11 mouse cellular contexts compared by ENCODE assay signal in genomic region chrX:159963925-159964324, GRCm38 (mm10). TPM values are rescaled to one million over a fixed set of nuclear protein-coding genes. Genes with fewer than 3 reads are reported as not detected.
A peak's percentile ranks its signal among the peaks of the same experiment; 100 is the strongest.
DNase-seq lines count a peak whose midpoint lies in the region; ATAC-seq and TF ChIP-seq lines count a peak whose summit lies in the region.
"Had no signal": no experiment of that assay in that cellular context is flagged by ENCODE, and none has a peak within 500 bp of the region (broad histone marks: within the 10 kb centered on the region; RNA-seq: fewer than 3 reads in every experiment).

No protein-coding gene starts in this region.

- ATAC-seq in hindbrain, embryonic 14.5 days (ENCODE audit: low FRiP score), result peak; percentile 68
- no peak for ATAC-seq in hindbrain, embryonic 12.5 days (ENCODE audit: low FRiP score)
- peak; percentile 91 for ATAC-seq in cerebellum, adult (ENCODE audit: insufficient number of reproducible peaks, low FRiP score, low TSS enrichment)
- no peak for ATAC-seq in stomach, postnatal 0 days (ENCODE audit: low FRiP score, low TSS enrichment)

- no peaks in the 10 kb centered on the region for H3K4me1 ChIP-seq in hindbrain, embryonic 14.5 days (replicated peaks; ENCODE audit: control insufficient read depth, insufficient read depth, low read length)
- H3K4me1 ChIP-seq in hindbrain, embryonic 12.5 days, result no peaks in the 10 kb centered on the region
- H3K4me1 ChIP-seq in stomach, postnatal 0 days (replicated peaks; ENCODE audit: control insufficient read depth, insufficient read depth), result no peaks in the 10 kb centered on the region

- H3K27ac ChIP-seq in hindbrain, embryonic 14.5 days, result no peak overlapping the region
- H3K27ac ChIP-seq in hindbrain, embryonic 12.5 days, result no peak overlapping the region
- no peak overlapping the region for H3K27ac ChIP-seq in stomach, postnatal 0 days (replicated peaks)
- H3K27ac ChIP-seq: heart, adult 2 months had no signal

- no peak overlapping the region for H3K4me3 ChIP-seq in hindbrain, embryonic 14.5 days (replicated peaks; ENCODE audit: low read length)
- H3K4me3 ChIP-seq in hindbrain, embryonic 12.5 days, result no peak overlapping the region
- no peak overlapping the region for H3K4me3 ChIP-seq in stomach, postnatal 0 days (ENCODE audit: low read depth, low read length)
- H3K4me3 ChIP-seq: erythroblast, embryonic 14.5 days; heart, adult 2 months had no signal

- H3K27me3 ChIP-seq in hindbrain, embryonic 14.5 days (ENCODE audit: control insufficient read depth, insufficient read depth, low read length), result no peaks in the 10 kb centered on the region
- peaks cover 38% of the 10 kb centered on the region for H3K27me3 ChIP-seq in hindbrain, embryonic 12.5 days
- H3K27me3 ChIP-seq in stomach, postnatal 0 days (ENCODE audit: control insufficient read depth, insufficient read depth, low read length), result no peaks in the 10 kb centered on the region
- H3K27me3 ChIP-seq: CH12.LX had no signal

- intact Hi-C loops in gastrocnemius, postnatal 14 days (cut with DNase I; ENCODE audit: low total_unique reads), result loop anchor here (5.0 kb wide), 1 partner anchor 337 kb away; the partner anchor contains the start of gene Sh3kbp1

- DNase-seq in hindbrain, embryonic 14.5 days (ENCODE audit: low spot score), result no peak
- DNase-seq in cerebellum, postnatal 25 days, result peak; percentile 87 to 88
- peak; percentile 39 to 43 for DNase-seq in layer of hippocampus, postnatal 36 days
- DNase-seq in retina, postnatal 1 day, result no peak
- no peak for DNase-seq in stomach, postnatal 0 days (ENCODE audit: low spot score)
- no peak for DNase-seq in gastrocnemius, postnatal 14 days

- no peak for TF ChIP-seq EP300 in stomach, postnatal 0 days (optimal IDR thresholded peaks at IDR 0.05)

- 66% methylated on average over 7 of the region's 9 CpGs for WGBS in hindbrain, embryonic 14.5 days
- 89% methylated on average over 9 of the region's 9 CpGs for WGBS in hindbrain, embryonic 12.5 days
- WGBS in stomach, postnatal 0 days, result 92% methylated on average over 9 of the region's 9 CpGs

- H3K36me3 ChIP-seq in hindbrain, embryonic 14.5 days (replicated peaks; ENCODE audit: control insufficient read depth, insufficient read depth), result no peaks in the 10 kb centered on the region
- no peaks in the 10 kb centered on the region for H3K36me3 ChIP-seq in hindbrain, embryonic 12.5 days
- H3K36me3 ChIP-seq in stomach, postnatal 0 days (ENCODE audit: control insufficient read depth, insufficient read depth, low read length), result no peaks in the 10 kb centered on the region

- TF ChIP-seq CTCF in stomach, postnatal 0 days (IDR thresholded peaks at IDR 0.05; ENCODE audit: low read depth), result no peak

- no peaks in the 10 kb centered on the region for H3K9me3 ChIP-seq in hindbrain, embryonic 14.5 days (ENCODE audit: control insufficient read depth, low read length)
- H3K9me3 ChIP-seq in hindbrain, embryonic 12.5 days (replicated peaks), result no peaks in the 10 kb centered on the region
- H3K9me3 ChIP-seq in stomach, postnatal 0 days (ENCODE audit: control insufficient read depth, low read length), result no peaks in the 10 kb centered on the region

- no peak overlapping the region for H3K4me2 ChIP-seq in hindbrain, embryonic 14.5 days (replicated peaks)
- no peak overlapping the region for H3K4me2 ChIP-seq in hindbrain, embryonic 12.5 days (replicated peaks)
- no peak overlapping the region for H3K4me2 ChIP-seq in stomach, postnatal 0 days (replicated peaks; ENCODE audit: low read depth)

- H3K9ac ChIP-seq in hindbrain, embryonic 14.5 days, result no peak overlapping the region
- H3K9ac ChIP-seq in hindbrain, embryonic 12.5 days, result no peak overlapping the region
- no peak overlapping the region for H3K9ac ChIP-seq in stomach, postnatal 0 days (ENCODE audit: low read length)

RNA-seq across cellular contexts. Expression of gene Map3k15, which starts 24.3 kb away (rescaled TPM):
- 0.18 and 0.32 TPM in 2 replicates for polyA plus RNA-seq in hindbrain, embryonic 14.5 days (2014; fragmentation: Nextera tagmentation; extraction: Ambion mirVana)
- 0.25 and 0.48 TPM in 2 replicates for polyA plus RNA-seq in hindbrain, embryonic 12.5 days (2016; fragmentation: Nextera tagmentation; extraction: Ambion mirVana)
- 1 to 10 TPM; 1.8 TPM for total RNA-seq in layer of hippocampus, postnatal 36 days (2021)
- polyA plus RNA-seq in stomach, postnatal 0 days (2015; fragmentation: Nextera tagmentation; extraction: Ambion mirVana), result 0.12 and 0.17 TPM in 2 replicates
- under 1 TPM; 0.16 to 0.40 TPM for total RNA-seq in gastrocnemius, postnatal 14 days (2021)
- polyA plus RNA-seq: erythroblast, embryonic 14.5 days had no signal

Comparison
In these comparisons a context has a peak if more than half of its experiments do, and no peak if none do; other contexts are left out.
1. ATAC-seq: peak in hindbrain, embryonic 14.5 days (single experiment) and cerebellum, adult (single experiment); none in hindbrain, embryonic 12.5 days (single experiment) and stomach, postnatal 0 days (single experiment).
2. DNase-seq: peak in cerebellum, postnatal 25 days (2 of 2) and layer of hippocampus, postnatal 36 days (2 of 2); none in hindbrain, embryonic 14.5 days (single experiment), retina, postnatal 1 day (single experiment), stomach, postnatal 0 days (single experiment) and gastrocnemius, postnatal 14 days (single experiment).